Mouse (Mus musculus): Measurements from ENCODE around the gene Slc25a44.
"Not testable (repeated sequence)": the region's sequence is repeated elsewhere in the genome, so short reads cannot be mapped to it uniquely, and the experiment has no call there.

- TF ChIP-seq CTCF, EP300 (IDR thresholded peaks at IDR 0.05): not testable (repeated sequence)
Observed at GRCm38 (mm10) chr3:88368511-88368910, 56.4 kb downstream of the Slc25a44 start.

Data from lung, postnatal 0 days (tissue).